Mouse (Mus musculus): ENCODE results near the gene Nradd.

GRCm38 (mm10) chr9:110665912-110666311 lies 41.7 kb upstream of the Nradd start:
- TF ChIP-seq POLR2A (IDR thresholded peaks at IDR 0.05; ENCODE audit: low read depth, low read length) (no peak), CTCF (IDR thresholded peaks at IDR 0.05; ENCODE audit: borderline replicate concordance, insufficient read depth, low read length) (no peak)
